Mouse (Mus musculus): ENCODE measurements around the gene Lrrc25. TPM values are rescaled to one million over a fixed set of nuclear protein-coding genes. Genes with fewer than 3 reads are reported as not detected.

Gene Lrrc25
- polyA plus RNA-seq (2015; fragmentation: Nextera tagmentation; extraction: Ambion mirVana) = 2.3 and 2.5 TPM in 2 replicates

GRCm38 (mm10) chr8:70615894-70616293 is at the start of gene Lrrc25:
Lrrc25 (plus strand) TSS chr8:70616155.

DNA sequence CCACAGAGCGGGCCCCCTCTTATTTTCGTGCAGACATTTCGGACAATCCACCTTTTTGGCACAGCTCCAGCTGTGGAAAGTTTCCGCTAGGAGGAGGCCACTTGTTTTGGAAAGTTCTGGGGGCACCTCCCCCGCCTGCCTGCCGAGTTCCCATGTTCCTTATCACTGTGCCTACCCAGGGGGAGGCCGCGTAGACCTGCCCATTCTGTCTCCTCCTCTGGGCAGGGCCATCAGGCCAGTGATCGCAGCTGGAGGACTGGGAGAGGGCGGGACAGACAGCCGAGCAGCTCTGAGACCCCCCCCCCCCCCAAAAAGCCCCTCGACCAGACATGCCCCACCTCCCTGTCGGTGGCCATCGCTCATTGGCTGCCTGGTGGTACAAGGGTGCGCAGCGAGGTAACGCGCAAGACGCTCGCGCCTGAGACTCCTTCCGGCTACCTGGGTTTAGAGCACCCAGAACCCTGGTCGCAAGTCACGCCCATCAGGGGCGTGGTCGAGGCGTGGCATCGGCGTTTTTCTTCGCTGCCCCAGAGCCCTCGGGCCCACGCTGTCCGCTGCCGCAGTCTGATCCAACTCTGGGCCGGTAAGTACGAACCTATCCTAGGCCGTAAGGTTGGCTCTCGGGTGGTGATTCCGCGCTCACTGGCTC is 21.9 kb upstream of the Lrrc25 start, which contains the start of gene Isyna1:
Gene Isyna1, plus strand, starts transcription at position 413 of the 649 bp plus-strand sequence.

DNA sequence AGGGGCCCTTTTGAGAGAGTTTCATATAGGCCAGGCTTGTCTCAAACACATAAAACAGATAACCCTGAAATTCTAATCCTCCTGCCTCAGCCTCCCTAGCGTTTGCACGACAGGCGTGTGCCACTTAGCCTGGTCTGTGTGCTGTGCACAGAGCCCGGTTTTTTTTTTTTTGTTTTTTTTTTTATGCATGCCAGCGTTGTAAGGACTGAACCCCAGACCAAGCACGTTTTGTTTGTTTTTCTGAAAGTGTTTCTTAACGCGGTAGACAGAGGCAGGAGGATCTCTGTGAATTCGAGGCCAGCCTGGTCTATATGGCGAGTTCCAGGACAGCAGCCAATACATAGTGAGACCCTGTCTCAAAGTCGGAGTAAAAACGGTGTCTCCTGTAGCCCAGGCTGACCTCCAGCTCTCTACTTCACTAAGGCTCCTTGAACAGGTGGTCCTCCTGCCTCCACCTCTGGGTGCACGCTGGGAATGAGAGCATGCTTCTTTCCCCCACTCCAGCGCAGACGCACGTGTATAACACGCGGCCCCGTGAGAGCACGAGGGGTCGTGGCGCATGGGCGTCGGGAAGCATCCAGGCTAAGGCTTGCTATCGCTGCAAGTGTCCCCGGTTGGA is 7.1 kb upstream of the Lrrc25 start, which contains the start of gene Ssbp4:
Gene Ssbp4, minus strand, starts transcription at position 124 of the 619 bp plus-strand sequence.

GRCm38 (mm10) chr8:70632346-70632892 is 16.5 kb downstream of the Lrrc25 start, which contains the start of gene Gdf15:
Gdf15 (minus strand) TSS chr8:70632456.

DNA sequence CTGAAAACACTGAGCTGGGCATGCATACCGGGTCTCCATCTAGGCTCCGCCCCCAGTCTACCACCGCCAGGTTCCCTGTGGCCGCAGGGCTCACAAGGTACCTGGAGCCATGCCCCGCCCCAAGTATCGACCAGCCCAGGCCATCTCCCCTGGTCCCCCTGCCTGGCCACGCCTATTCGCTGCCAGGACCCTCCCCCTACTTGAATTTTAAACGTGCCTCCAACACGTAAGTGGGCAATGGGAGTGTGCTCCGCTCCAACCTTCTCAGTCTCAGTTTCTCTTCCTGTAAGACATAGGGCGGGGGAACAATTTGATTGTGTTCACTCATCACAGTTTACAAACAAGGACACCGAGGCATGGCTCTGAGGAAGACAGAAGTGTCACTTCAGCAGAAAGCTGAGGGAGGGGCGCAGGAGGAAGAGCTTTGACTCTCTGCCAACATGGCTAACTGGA is 44.3 kb downstream of the Lrrc25 start, which contains the start of gene Pgpep1:
Gene Pgpep1, minus strand, starts transcription at position 116 of the 453 bp plus-strand sequence.

Other genes starting within 250 kb of the Lrrc25 start
- gene Comp, start 242.6 kb upstream of the Lrrc25 start, polyA plus RNA-seq (2015; fragmentation: Nextera tagmentation; extraction: Ambion mirVana) = 1.1 and 1.3 TPM in 2 replicates
- 37.6 and 49.6 TPM in 2 replicates for gene Crtc1, start 176.6 kb upstream of the Lrrc25 start, polyA plus RNA-seq (2015; fragmentation: Nextera tagmentation; extraction: Ambion mirVana)
- gene Klhl26, start 139.2 kb upstream of the Lrrc25 start, polyA plus RNA-seq (2015; fragmentation: Nextera tagmentation; extraction: Ambion mirVana) = 31.4 and 33.0 TPM in 2 replicates
- 261 and 281 TPM in 2 replicates for gene Tmem59l, start 128.8 kb upstream of the Lrrc25 start, polyA plus RNA-seq (2015; fragmentation: Nextera tagmentation; extraction: Ambion mirVana)
- 19.6 and 21.2 TPM in 2 replicates for gene Crlf1, start 123.0 kb upstream of the Lrrc25 start, polyA plus RNA-seq (2015; fragmentation: Nextera tagmentation; extraction: Ambion mirVana)
- 212 and 215 TPM in 2 replicates for gene Rex1bd, start 109.4 kb upstream of the Lrrc25 start, polyA plus RNA-seq (2015; fragmentation: Nextera tagmentation; extraction: Ambion mirVana)
- gene Uba52, start 105.4 kb upstream of the Lrrc25 start, polyA plus RNA-seq (2015; fragmentation: Nextera tagmentation; extraction: Ambion mirVana) = 753 and 869 TPM in 2 replicates
- 305 and 354 TPM in 2 replicates for gene Fkbp8, start 88.4 kb upstream of the Lrrc25 start, polyA plus RNA-seq (2015; fragmentation: Nextera tagmentation; extraction: Ambion mirVana)
- 52.3 and 54.9 TPM in 2 replicates for gene Kxd1, start 88.2 kb upstream of the Lrrc25 start, polyA plus RNA-seq (2015; fragmentation: Nextera tagmentation; extraction: Ambion mirVana)
- gene Ell, start 76.7 kb upstream of the Lrrc25 start, polyA plus RNA-seq (2015; fragmentation: Nextera tagmentation; extraction: Ambion mirVana) = 11.4 and 14.1 TPM in 2 replicates
- 113 TPM in 2 replicates for gene Isyna1, start 21.8 kb upstream of the Lrrc25 start, polyA plus RNA-seq (2015; fragmentation: Nextera tagmentation; extraction: Ambion mirVana)
- gene Ssbp4, start 7.3 kb upstream of the Lrrc25 start, polyA plus RNA-seq (2015; fragmentation: Nextera tagmentation; extraction: Ambion mirVana) = 221 and 251 TPM in 2 replicates
- 0.55 and 0.79 TPM in 2 replicates for gene Gdf15, start 16.3 kb downstream of the Lrrc25 start, polyA plus RNA-seq (2015; fragmentation: Nextera tagmentation; extraction: Ambion mirVana)
- 72.8 and 79.8 TPM in 2 replicates for gene Pgpep1, start 44.2 kb downstream of the Lrrc25 start, polyA plus RNA-seq (2015; fragmentation: Nextera tagmentation; extraction: Ambion mirVana)
- gene Lsm4, start 57.1 kb downstream of the Lrrc25 start, polyA plus RNA-seq (2015; fragmentation: Nextera tagmentation; extraction: Ambion mirVana) = 194 and 204 TPM in 2 replicates
- gene Jund, start 82.8 kb downstream of the Lrrc25 start, polyA plus RNA-seq (2015; fragmentation: Nextera tagmentation; extraction: Ambion mirVana) = 107 and 140 TPM in 2 replicates
- gene Iqcn, start 87.3 kb downstream of the Lrrc25 start, polyA plus RNA-seq (2015; fragmentation: Nextera tagmentation; extraction: Ambion mirVana) = 0.03 TPM in 1 of 2 replicates, not detected in the other
- gene Gm3336, start 102.4 kb downstream of the Lrrc25 start, polyA plus RNA-seq (2015; fragmentation: Nextera tagmentation; extraction: Ambion mirVana) = not detected in 2 replicates
- gene Pde4c, start 107.6 kb downstream of the Lrrc25 start, polyA plus RNA-seq (2015; fragmentation: Nextera tagmentation; extraction: Ambion mirVana) = 0.12 and 0.14 TPM in 2 replicates
- 832 and 885 TPM in 2 replicates for gene Rab3a, start 138.5 kb downstream of the Lrrc25 start, polyA plus RNA-seq (2015; fragmentation: Nextera tagmentation; extraction: Ambion mirVana)
- 50.0 and 53.0 TPM in 2 replicates for gene Mpv17l2, start 144.8 kb downstream of the Lrrc25 start, polyA plus RNA-seq (2015; fragmentation: Nextera tagmentation; extraction: Ambion mirVana)
- 81.0 and 96.3 TPM in 2 replicates for gene Pik3r2, start 160.6 kb downstream of the Lrrc25 start, polyA plus RNA-seq (2015; fragmentation: Nextera tagmentation; extraction: Ambion mirVana)
- 18.3 and 21.3 TPM in 2 replicates for gene Mast3, start 188.9 kb downstream of the Lrrc25 start, polyA plus RNA-seq (2015; fragmentation: Nextera tagmentation; extraction: Ambion mirVana)
- 0.09 and 0.14 TPM in 2 replicates for gene Il12rb1, start 192.3 kb downstream of the Lrrc25 start, polyA plus RNA-seq (2015; fragmentation: Nextera tagmentation; extraction: Ambion mirVana)
- 5.3 and 5.8 TPM in 2 replicates for gene Arrdc2, start 223.6 kb downstream of the Lrrc25 start, polyA plus RNA-seq (2015; fragmentation: Nextera tagmentation; extraction: Ambion mirVana)
- gene Kcnn1, start 247.1 kb downstream of the Lrrc25 start, polyA plus RNA-seq (2015; fragmentation: Nextera tagmentation; extraction: Ambion mirVana) = 9.4 and 10.1 TPM in 2 replicates